Mouse (Mus musculus) liver, adult (tissue): ENCODE results near the gene Itk.

Experiments
- GATA4 ChIP-seq: IDR thresholded peaks from 2 replicates; pipeline ENCODE4 v1.6.1; 2014; ENCODE audit warnings: mild to moderate bottlenecking, low read length; ENCODE audit not compliant: insufficient replicate concordance

Gene Itk

GRCm38 (mm10) chr11:46397900-46398299 lies 8.6 kb upstream of the Itk start:
- TF ChIP-seq GATA4: no peak

- TF ChIP-seq GATA4: no peak
These were observed 7.5 kb upstream of the Itk start for GRCm38 (mm10) chr11:46396860-46397179.

- no peak for TF ChIP-seq GATA4
These were observed 7.0 kb upstream of the Itk start, which contains the start of gene Fam71b for GRCm38 (mm10) chr11:46396167-46396859. Fam71b (plus strand) TSS chr11:46396559.

GRCm38 (mm10) chr11:46395698-46396097 lies 6.4 kb upstream of the Itk start:
- TF ChIP-seq GATA4: no peak

- no peak for TF ChIP-seq GATA4
These were observed 5.8 kb upstream of the Itk start for GRCm38 (mm10) chr11:46395088-46395487.

GRCm38 (mm10) chr11:46393413-46393812 lies 4.1 kb upstream of the Itk start:
- TF ChIP-seq GATA4: no peak

- no peak for TF ChIP-seq GATA4
These were observed 3.6 kb upstream of the Itk start for GRCm38 (mm10) chr11:46392890-46393289.

- TF ChIP-seq GATA4: no peak
These were observed 1.3 kb upstream of the Itk start for GRCm38 (mm10) chr11:46390621-46391020.

GRCm38 (mm10) chr11:46388438-46388837 lies 877 bp downstream of the Itk start:
- TF ChIP-seq GATA4: no peak

- TF ChIP-seq GATA4: no peak
These were observed 2.3 kb downstream of the Itk start for GRCm38 (mm10) chr11:46387061-46387460.

GRCm38 (mm10) chr11:46386556-46386955 lies 2.8 kb downstream of the Itk start:
- TF ChIP-seq GATA4: no peak

- TF ChIP-seq GATA4: no peak
These were observed 4.4 kb downstream of the Itk start for GRCm38 (mm10) chr11:46384925-46385324.

GRCm38 (mm10) chr11:46382466-46382865 lies 6.8 kb downstream of the Itk start:
- no peak for TF ChIP-seq GATA4

- TF ChIP-seq GATA4: no peak
These were observed 9.1 kb downstream of the Itk start for GRCm38 (mm10) chr11:46380097-46380675.

GRCm38 (mm10) chr11:46377819-46378782 lies 11.2 kb downstream of the Itk start:
- no peak for TF ChIP-seq GATA4

GRCm38 (mm10) chr11:46377316-46377715 lies 12.0 kb downstream of the Itk start:
- TF ChIP-seq GATA4: no peak
